Mouse (Mus musculus): Measurements from ENCODE around the gene Ano4.

The Ano4 gene

GRCm38 (mm10) chr10:89344491-89345195 lies at the start of gene Ano4:
TSS of gene Ano4 (minus strand) at chr10:89344762.
- peak; percentile 44 for DNase-seq

- no peak for DNase-seq
Observed at GRCm38 (mm10) chr10:89392687-89393086, 48.1 kb upstream of the Ano4 start.

DNA sequence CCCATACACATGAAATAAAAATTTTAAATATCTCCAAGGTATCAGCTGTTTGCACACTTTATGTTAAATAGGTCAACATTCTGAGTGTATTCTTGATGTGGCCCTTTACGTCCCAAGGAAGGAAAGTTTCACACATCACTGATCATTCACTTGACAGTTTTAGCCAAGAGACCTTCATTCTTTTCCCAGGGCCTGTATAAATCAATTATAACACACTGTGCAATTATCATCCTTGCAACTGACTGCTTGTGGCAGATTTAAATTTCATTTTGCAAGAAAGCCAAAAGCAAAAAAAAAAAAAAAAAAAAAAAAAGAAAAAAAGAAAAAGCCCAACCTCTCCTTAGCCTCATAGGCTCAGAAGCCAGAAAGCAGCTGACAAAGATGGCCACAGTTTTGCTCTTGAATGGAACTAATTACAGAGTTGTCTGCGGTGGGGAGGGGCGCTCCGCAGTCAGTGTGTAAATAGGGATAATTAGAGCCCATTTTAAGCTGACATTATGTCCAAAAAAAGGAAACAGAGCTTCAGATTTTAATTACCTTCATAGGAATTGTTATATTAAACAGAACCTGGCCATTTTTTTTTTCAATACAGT lies 47.1 kb upstream of the Ano4 start:
- no peak for DNase-seq

DNA sequence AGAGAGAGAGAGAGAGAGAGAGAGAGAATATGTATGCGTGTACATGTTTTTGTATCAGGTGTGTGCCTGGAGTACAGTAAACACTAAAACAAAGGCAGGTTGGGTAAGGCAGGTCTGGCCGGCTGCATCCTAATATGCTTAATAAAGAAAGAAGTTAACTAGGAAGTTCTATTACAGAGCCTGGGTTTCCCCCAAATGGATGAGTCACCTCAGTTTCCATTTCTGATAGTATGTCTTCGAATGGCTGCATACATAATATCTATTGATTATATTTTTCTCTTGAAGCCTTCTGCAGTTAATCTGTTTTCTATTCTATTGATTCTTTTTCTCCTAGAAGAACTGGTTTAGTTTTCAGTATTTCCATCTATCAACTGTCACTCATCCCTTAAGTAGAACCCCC lies 41.9 kb upstream of the Ano4 start:
- no peak for DNase-seq

GRCm38 (mm10) chr10:89383462-89383861 lies 38.9 kb upstream of the Ano4 start:
- DNase-seq: peak; percentile 40

DNA sequence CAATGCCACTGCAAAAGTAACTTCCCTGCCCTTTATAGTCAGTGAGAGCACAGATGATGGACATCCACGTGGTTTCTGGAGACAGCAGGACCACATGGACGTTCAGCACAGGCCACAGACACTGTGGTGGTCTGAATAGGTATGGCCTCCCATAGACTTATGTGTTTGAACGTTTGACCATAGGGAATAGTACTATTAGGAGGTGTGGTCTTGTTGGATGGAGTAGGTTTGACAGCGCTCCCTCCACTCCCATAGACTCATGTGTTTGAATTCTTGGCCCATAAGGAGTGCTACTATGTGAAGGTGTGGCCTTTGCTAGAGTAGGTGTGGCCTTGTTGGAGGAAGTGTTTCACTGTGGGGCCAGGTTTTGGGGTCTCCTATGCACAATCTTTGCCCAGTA lies 33.2 kb upstream of the Ano4 start:
- no peak for DNase-seq

GRCm38 (mm10) chr10:89370051-89370450 lies 25.5 kb upstream of the Ano4 start:
- no peak for DNase-seq

DNA sequence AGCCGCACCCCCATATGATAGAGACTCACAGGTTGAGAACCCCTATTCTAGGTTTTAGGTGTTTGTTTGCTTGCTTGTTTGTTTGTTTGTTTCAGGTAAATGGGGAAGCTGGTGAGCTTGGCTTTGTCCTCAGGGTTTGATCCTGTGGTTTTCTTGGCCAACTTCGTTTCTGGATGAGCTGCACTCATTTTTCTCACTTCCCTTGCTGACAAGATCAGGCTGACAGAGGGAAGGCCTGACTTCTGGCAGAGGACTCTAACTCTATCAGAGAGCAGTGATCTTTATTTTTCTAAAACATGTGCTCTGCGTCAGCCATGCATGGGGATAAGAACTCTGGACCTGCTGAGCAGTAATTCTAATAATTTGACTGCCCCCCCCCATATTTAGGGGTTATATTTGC lies 14.4 kb upstream of the Ano4 start:
- DNase-seq: no peak

- no peak for DNase-seq
Observed at GRCm38 (mm10) chr10:89354639-89355038, 10.1 kb upstream of the Ano4 start.

- DNase-seq: no peak
Observed at GRCm38 (mm10) chr10:89351416-89351815, 6.9 kb upstream of the Ano4 start.

- no peak for DNase-seq
Observed at GRCm38 (mm10) chr10:89345606-89346005, 1.0 kb upstream of the Ano4 start.

DNA sequence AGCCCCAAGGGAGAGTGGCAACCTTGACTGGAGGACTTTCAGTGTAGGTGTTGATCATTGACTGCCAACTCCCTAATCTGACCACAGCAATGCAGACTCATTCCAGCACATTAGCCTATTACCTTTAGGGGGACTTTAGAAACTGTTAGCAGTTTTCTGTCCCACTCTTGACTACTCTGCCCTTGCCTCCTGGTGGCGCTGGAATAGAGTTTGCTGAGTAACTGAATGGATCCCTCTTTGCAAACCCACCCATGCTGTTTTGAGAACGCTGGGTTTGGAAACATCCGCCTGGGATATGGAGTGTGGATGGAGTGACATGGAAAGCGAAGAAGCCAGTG lies 603 bp upstream of the Ano4 start:
- DNase-seq: no peak

GRCm38 (mm10) chr10:89344132-89344490 lies 451 bp downstream of the Ano4 start:
- DNase-seq: no peak

- no peak for DNase-seq
Observed at GRCm38 (mm10) chr10:89343716-89344115, 846 bp downstream of the Ano4 start.

DNA sequence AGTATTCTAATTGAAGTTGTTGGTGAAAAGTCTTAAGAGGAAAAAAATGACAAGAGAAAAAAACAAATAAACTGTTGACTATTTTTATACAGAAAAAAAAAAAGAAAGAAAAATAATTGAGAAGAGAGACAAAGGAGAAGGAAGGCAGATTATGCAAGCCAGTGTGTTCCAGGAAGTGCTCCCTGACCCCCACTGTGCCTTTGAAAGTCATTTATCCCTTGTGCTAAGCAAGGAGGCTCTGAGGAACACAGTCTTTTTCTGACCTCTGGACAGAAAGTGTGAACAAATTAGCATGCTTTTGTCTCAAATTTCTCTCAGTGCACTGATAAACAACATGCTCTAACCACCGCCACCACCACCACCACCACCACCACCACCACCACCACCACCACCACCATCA lies 14.3 kb downstream of the Ano4 start:
- no peak for DNase-seq

- DNase-seq: no peak
Observed at GRCm38 (mm10) chr10:89329806-89330205, 14.8 kb downstream of the Ano4 start.

DNA sequence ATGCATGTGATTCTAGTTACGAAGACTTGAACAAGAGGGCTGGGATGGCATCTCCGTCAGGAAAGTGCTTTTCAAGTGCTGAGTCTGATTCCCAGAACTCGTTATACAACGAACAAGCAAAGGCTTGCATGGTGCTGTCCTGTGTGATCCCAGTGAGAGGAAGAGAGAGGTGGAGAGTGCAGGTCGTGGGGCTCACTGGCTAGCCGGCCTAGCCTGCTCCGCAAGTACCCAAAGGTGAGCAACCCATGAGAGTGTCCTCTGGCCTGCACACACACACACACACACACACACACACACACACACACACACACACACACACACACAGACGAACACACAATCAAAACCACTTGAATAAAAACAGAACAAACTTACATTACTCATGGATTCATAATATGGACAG lies 15.7 kb downstream of the Ano4 start:
- no peak for DNase-seq

GRCm38 (mm10) chr10:89327004-89327511 lies 17.5 kb downstream of the Ano4 start:
- peak; percentile 77 for DNase-seq

DNA sequence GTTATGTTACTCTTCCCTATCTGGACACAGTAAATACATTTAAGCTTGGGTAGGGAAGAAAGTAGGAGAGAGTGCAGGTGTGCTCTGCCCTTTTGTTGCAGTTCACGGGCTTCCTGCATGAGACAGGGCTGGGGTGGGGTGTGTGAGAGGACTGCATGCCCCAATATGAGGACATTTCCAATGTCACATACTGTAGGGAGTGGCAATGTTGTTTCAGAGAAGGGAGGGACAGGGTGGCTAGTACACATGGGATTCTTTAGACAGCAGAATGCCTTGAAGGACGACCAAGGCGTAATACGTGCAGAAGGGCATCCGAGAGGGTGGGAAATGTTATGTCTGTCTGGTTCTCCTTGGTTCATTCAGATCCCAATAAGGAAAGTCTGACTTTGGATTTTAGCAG lies 18.2 kb downstream of the Ano4 start:
- no peak for DNase-seq

DNA sequence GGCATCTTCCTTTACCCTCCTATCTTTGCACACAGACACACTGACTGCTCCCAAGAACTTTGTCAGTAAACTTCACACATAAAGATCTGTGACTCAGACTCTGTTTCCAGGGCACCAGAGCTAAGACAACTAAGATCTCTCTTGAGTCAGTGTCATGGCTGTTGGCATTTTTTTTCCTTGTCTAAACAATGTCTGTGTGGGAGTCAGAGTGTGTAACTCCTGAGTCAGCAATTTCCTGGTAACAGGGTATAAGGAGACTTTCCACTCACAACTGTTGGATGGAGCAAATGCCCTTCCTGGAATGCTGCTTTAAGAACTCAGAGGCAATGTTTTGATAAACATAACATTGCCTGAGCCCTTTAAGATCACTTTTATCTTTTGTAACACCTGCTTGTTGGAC lies 37.0 kb downstream of the Ano4 start:
- no peak for DNase-seq

DNA sequence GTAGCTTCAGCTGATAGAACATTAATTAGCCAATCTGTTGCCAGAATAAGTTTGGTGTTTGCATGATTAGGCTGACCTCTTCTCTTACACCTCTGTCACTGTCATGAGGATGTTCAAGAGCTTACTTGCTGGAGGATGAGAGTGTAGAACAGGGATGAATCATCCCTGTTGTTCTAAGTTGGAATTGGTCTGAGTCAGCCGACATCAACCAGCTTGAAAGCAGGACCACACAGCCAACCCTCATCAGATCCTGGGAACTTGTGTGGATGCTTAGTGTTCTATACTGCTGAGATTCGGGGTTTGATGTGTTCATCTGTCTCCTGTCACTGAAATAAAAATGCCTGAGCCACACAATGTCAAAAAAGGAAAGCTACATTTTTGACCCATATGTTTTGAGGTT lies 44.2 kb downstream of the Ano4 start:
- DNase-seq: no peak

GRCm38 (mm10) chr10:89292784-89293183 lies 51.8 kb downstream of the Ano4 start:
- DNase-seq: no peak

GRCm38 (mm10) chr10:89290698-89291097 lies 53.9 kb downstream of the Ano4 start:
- no peak for DNase-seq

DNA sequence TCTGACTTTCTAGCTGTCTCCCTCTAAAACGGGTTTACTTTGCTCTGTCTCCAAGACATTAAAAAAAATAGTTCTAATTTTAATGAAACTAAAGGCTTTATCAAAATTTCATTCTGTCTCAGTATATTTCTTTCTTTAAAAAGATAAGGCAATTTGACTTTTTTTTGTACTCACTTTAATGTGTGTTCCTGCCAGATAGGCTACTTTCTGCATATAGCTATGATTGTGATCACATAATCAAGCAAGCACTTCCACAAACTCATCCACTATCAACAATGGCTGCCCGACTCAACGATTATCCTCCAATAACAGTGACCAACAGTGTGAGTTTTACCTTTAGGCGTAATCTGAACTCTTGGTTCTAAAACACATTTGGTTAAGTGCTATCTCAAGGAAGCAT lies 55.3 kb downstream of the Ano4 start:
- no peak for DNase-seq

- DNase-seq: no peak
Observed at GRCm38 (mm10) chr10:89280402-89280801, 64.2 kb downstream of the Ano4 start.

Data from right cerebral cortex, postnatal 25 days (tissue).